Mouse (Mus musculus) limb, embryonic 10.5 days (tissue): ENCODE results near the gene Gimap8. TPM values are rescaled to one million over a fixed set of nuclear protein-coding genes. Genes with fewer than 3 reads are reported as not detected.

Experiments
- DNase-seq: peaks from one replicate; pipeline ENCODE4 v3.0.0-alpha.2; 2017; ENCODE audit warnings: low spot score
- H3K27ac ChIP-seq: fragments of 300-500 bp; sonication (generic); 2 replicates; pipeline ENCODE4 v1.5.1; 2016; ENCODE audit warnings: mild to moderate bottlenecking
- H3K27me3 ChIP-seq: fragments of 300-500 bp; sonication (generic); 2 replicates; pipeline ENCODE4 v1.6.1; 2016; ENCODE audit warnings: low read depth, mild to moderate bottlenecking; ENCODE audit not compliant: poor library complexity, severe bottlenecking
- H3K36me3 ChIP-seq: fragments of 300-500 bp; sonication (generic); 2 replicates; pipeline ENCODE4 v1.6.1; 2016; ENCODE audit warnings: mild to moderate bottlenecking, moderate library complexity
- H3K4me1 ChIP-seq: fragments of 300-500 bp; sonication (generic); 2 replicates; pipeline ENCODE4 v1.6.1; 2016
- H3K4me3 ChIP-seq: fragments of 300-500 bp; sonication (generic); 2 replicates; pipeline ENCODE4 v1.5.1; 2016; ENCODE audit warnings: mild to moderate bottlenecking, moderate library complexity
- H3K9me3 ChIP-seq: fragments of 300-500 bp; sonication (generic); replicated peaks from 2 replicates; pipeline ENCODE4 v1.6.1; 2016; ENCODE audit warnings: mild to moderate bottlenecking
- WGBS: fragments of 180-500 bp; shearing (Covaris S2); methylation state at CpG from one replicate; pipeline ENCODE4 v1.1.7; 2016; 5-methylcytosine and 5-hydroxymethylcytosine counted together
- polyA plus RNA-seq: library from polyadenylated mRNA; unstranded; fragments of >200 nt; fragmentation: Nextera tagmentation; extraction: Ambion mirVana; gene quantifications from 2 replicates; pipeline ENCODE4 v1.2.1, GENCODE M21; 2016

Gimap8 gene
- polyA plus RNA-seq, 1 experiment from 2014 or later = 0.35 TPM

- WGBS = 89% methylated on average over 7 of the region's 7 CpGs
- no peaks in the 10 kb centered on the region for H3K27me3 ChIP-seq
- no peaks in the 10 kb centered on the region for H3K36me3 ChIP-seq
- no peaks in the 10 kb centered on the region for H3K9me3 ChIP-seq
- H3K4me3 ChIP-seq = no peak overlapping the region
- no peaks in the 10 kb centered on the region for H3K4me1 ChIP-seq
- no peak overlapping the region for H3K27ac ChIP-seq
- no peak for DNase-seq
These were observed 38.9 kb downstream of the Gimap8 start for GRCm38 (mm10) chr6:48685694-48686665.

DNA sequence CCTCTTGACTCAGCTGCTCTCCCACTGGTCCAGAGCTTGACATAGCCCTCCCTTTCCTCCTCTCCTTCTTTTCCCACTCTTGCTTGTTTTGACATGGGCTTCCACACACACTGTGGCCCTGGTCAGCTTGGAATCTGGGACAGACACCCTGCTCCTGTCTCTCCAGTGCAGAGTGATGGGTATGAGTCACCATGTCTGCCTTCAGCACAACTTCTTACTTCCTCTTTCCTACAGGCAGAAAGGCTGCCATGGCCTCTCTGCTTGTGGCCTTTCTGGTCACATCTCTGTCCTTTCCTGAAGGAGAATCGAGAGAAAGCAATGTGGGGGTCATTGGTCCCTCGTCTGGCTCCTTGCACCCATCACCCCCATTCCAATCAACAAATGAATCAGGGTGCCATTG, 40.0 kb downstream of the Gimap8 start:
- H3K4me1 ChIP-seq = no peaks in the 10 kb centered on the region
- H3K27ac ChIP-seq = no peak overlapping the region
- WGBS = 71% methylated on average over 2 of the region's 2 CpGs
- no peaks in the 10 kb centered on the region for H3K9me3 ChIP-seq
- no peaks in the 10 kb centered on the region for H3K36me3 ChIP-seq
- DNase-seq = no peak
- no peaks in the 10 kb centered on the region for H3K27me3 ChIP-seq
- H3K4me3 ChIP-seq = no peak overlapping the region

DNA sequence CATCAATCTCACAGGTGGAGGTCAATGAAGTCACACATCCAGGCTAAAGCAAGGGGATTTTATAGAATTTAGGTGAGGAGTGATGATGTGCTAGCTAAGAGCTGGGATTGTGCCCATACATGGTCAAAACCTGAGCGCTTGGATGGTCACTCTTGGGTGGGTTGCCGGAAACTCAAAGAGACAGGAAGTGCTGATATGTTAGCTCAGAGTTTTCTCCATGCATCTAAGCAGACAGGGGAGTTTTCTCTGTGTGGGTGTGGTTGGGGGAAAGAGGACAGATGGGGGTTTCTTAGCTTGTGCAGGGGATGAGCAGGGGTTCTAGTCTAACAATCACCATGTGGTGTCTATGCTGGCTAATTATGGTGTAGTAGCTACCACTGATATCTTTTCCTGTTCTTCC, 42.3 kb downstream of the Gimap8 start:
- DNase-seq = no peak
- no peak overlapping the region for H3K4me3 ChIP-seq
- 87% methylated on average over 2 of the region's 2 CpGs for WGBS
- H3K27me3 ChIP-seq = no peaks in the 10 kb centered on the region
- H3K9me3 ChIP-seq = no peaks in the 10 kb centered on the region
- no peaks in the 10 kb centered on the region for H3K4me1 ChIP-seq
- H3K36me3 ChIP-seq = no peaks in the 10 kb centered on the region
- H3K27ac ChIP-seq = no peak overlapping the region

- Histone ChIP-seq H3K27ac (no peak overlapping the region), H3K9me3 (no peaks in the 10 kb centered on the region), H3K4me3 (no peak overlapping the region), H3K36me3 (no peaks in the 10 kb centered on the region), H3K4me1 (no peaks in the 10 kb centered on the region), H3K27me3 (no peaks in the 10 kb centered on the region)
- WGBS = 92% methylated on average over 6 of the region's 6 CpGs
- DNase-seq = no peak
These were observed 45.9 kb downstream of the Gimap8 start for GRCm38 (mm10) chr6:48692962-48693361.

- no peaks in the 10 kb centered on the region for H3K4me1 ChIP-seq
- no peaks in the 10 kb centered on the region for H3K9me3 ChIP-seq
- 84% methylated on average over 4 of the region's 4 CpGs for WGBS
- no peak overlapping the region for H3K27ac ChIP-seq
- no peak overlapping the region for H3K4me3 ChIP-seq
- H3K36me3 ChIP-seq = no peaks in the 10 kb centered on the region
- peak; percentile 26 for DNase-seq
- H3K27me3 ChIP-seq = no peaks in the 10 kb centered on the region
These were observed 50.0 kb downstream of the Gimap8 start for GRCm38 (mm10) chr6:48696830-48697554.

DNA sequence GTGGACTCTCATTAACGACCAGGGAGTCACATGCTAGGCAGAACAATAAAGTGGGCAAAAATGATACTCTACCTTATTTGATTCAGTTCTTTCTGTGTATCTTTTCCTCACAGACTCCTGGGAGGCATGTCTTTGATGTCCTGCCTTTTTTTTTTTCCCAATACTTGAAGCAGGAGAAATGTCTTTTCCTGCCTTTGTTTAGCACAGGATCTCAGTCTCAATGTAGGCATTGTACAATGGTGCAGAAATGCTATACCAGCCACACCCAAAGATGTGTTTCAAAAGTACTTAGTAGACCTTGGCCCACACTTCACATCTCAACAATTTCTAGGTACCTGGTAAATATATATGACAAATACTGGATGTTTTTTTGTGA, 50.5 kb downstream of the Gimap8 start:
- no peak for DNase-seq
- Histone ChIP-seq H3K36me3 (no peaks in the 10 kb centered on the region), H3K27me3 (no peaks in the 10 kb centered on the region), H3K4me1 (no peaks in the 10 kb centered on the region; the same call in 1 of the 2 replicates), H3K4me3 (no peak overlapping the region), H3K27ac (no peak overlapping the region), H3K9me3 (no peaks in the 10 kb centered on the region)
- 61% methylated on average over 1 of the region's 1 CpGs for WGBS

DNA sequence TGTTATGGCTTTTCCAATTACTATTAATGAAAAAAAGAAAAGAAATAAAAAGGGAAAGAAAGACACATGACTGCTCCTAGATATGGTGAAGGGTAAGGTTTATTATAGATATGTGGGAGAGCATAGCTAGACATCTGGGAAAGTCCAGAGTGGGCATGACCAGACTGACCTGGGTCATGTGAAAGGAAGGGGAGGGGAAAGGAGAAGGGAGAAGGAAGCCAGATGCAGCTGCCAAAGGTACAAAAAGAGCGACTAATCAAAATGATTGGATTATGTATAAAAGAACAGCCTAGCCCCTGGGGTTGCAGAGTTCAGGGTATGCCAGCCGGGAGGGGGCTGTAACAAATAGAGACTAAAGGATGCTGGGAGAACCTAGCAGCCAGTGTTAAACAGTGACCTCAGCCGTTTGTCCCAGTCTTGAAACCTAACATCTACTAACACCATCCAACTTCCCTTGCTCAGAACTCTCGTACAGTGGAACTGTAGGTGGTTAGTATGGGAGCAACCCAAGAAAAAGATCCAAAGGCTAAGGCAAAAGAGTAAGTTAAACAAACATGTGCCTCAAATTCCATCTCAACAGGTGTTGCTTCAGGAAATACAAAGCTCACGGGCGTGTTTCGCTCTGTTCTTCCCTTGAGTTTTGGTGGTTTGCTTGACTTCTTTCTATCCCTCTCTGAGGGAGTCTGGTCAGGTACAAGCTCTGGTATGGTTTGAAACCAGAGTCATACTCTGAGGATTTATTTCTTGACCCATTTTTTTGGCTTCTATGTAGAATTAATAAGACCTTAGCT, 51.2 kb downstream of the Gimap8 start:
- WGBS = 87% methylated on average over 7 of the region's 7 CpGs
- H3K27ac ChIP-seq = no peak overlapping the region
- peak; percentile 18 for DNase-seq
- no peaks in the 10 kb centered on the region for H3K9me3 ChIP-seq
- H3K4me3 ChIP-seq = no peak overlapping the region
- H3K36me3 ChIP-seq = no peaks in the 10 kb centered on the region
- no peaks in the 10 kb centered on the region for H3K27me3 ChIP-seq
- H3K4me1 ChIP-seq = peaks cover 2% of the 10 kb centered on the region; the same call in 1 of the 2 replicates

DNA sequence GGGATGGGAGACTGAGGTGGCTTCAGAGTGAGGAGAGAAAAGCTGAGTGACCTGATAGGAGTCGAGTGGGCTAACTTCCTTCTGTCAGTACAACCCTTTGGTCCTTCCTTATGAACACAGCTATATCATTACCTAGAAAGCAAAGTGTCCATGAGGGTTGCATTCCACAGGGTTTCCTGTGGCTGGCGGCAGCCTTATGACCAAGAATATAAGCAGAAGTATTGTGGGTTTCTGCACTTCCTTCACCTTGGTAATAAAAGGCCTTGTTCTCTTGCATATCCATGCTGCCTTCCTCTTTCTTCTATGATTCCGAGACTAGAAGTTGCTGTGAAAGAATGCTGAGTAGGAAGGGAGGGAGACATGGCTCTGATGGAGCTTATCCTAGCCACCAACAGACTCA, 51.9 kb downstream of the Gimap8 start:
- Histone ChIP-seq H3K4me3 (no peak overlapping the region), H3K27me3 (no peaks in the 10 kb centered on the region), H3K27ac (no peak overlapping the region), H3K9me3 (no peaks in the 10 kb centered on the region), H3K36me3 (no peaks in the 10 kb centered on the region), H3K4me1 (peaks cover 2% of the 10 kb centered on the region; the same call in 1 of the 2 replicates)
- 85% methylated on average over 3 of the region's 3 CpGs for WGBS
- DNase-seq = peak; percentile 18

GRCm38 (mm10) chr6:48700251-48701075, 53.4 kb downstream of the Gimap8 start:
- no peak overlapping the region for H3K27ac ChIP-seq
- H3K4me1 ChIP-seq = peaks cover 2% of the 10 kb centered on the region; the same call in 1 of the 2 replicates
- no peaks in the 10 kb centered on the region for H3K9me3 ChIP-seq
- no peak overlapping the region for H3K4me3 ChIP-seq
- no peaks in the 10 kb centered on the region for H3K36me3 ChIP-seq
- no peaks in the 10 kb centered on the region for H3K27me3 ChIP-seq
- DNase-seq = peak; percentile 15
- WGBS = 62% methylated on average over 5 of the region's 5 CpGs

DNA sequence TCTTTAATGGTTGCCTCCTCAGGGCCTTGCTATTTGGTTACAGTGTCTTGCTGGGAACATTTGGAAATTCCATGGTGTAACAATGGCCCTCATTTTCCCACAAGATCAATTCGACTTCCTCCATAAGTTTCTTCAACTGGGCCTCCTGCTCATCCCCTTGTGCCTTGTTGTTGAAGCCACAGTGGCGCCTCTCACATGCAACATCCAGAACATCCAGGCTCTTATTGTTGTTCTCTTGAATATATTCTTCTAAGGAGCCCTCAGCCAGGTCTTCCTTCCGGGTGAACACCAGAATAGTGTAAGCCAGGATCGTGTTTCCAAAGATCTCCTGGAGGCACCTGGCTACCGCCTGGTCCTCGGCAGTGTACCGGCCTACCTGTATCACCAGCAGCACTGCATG, 55.1 kb downstream of the Gimap8 start:
- Histone ChIP-seq H3K36me3 (no peaks in the 10 kb centered on the region), H3K4me1 (peaks cover 2% of the 10 kb centered on the region; the same call in 1 of the 2 replicates), H3K27me3 (no peaks in the 10 kb centered on the region), H3K4me3 (no peak overlapping the region), H3K27ac (no peak overlapping the region), H3K9me3 (no peaks in the 10 kb centered on the region)
- DNase-seq = no peak
- WGBS = 88% methylated on average over 7 of the region's 7 CpGs

DNA sequence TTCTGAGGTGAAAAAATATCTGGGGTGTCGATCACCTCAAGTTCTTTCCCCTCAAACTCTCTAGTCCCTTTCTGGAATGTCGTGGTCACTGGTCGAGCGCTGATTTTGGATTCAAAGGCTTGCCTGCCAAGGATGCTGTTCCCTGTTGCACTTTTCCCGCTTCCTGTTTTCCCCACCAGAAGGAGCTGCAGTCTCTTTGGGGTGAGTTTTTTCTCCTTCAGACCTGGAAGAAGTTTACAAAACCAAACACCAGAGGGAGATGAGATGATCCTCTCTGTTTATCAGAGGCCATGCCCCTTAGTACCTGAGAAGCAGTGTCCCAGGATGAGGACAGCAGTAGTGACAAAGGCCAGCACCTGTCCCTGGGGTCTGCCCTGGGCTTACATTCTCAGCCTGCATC, 55.6 kb downstream of the Gimap8 start:
- Histone ChIP-seq H3K27me3 (no peaks in the 10 kb centered on the region), H3K36me3 (no peaks in the 10 kb centered on the region), H3K9me3 (no peaks in the 10 kb centered on the region), H3K27ac (no peak overlapping the region), H3K4me1 (peaks cover 2% of the 10 kb centered on the region; the same call in 1 of the 2 replicates), H3K4me3 (no peak overlapping the region)
- WGBS = 68% methylated on average over 5 of the region's 5 CpGs
- DNase-seq = no peak

DNA sequence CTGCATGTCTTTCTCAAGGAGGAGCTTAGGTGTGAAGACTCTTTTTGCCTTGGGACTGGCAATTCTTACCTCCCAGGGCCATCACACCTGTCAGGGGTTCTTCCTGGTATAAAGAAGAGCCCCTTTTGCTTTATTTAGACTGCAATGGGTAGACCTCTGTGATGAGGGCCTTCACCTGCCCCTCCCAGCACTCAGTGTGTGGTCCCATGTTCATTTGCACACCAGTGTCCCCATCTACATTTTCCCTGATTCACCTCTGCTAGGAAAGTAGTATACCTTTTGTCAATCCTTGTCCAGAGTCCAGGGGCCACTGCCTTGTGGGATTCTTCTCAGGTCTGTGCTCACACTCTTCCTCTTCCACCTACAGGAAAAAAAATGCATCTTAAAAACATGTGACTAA, 57.1 kb downstream of the Gimap8 start:
- Histone ChIP-seq H3K36me3 (no peaks in the 10 kb centered on the region), H3K4me1 (peaks cover 2% of the 10 kb centered on the region; the same call in 1 of the 2 replicates), H3K27ac (no peak overlapping the region), H3K4me3 (no peak overlapping the region), H3K9me3 (no peaks in the 10 kb centered on the region), H3K27me3 (no peaks in the 10 kb centered on the region)
- peak; percentile 12 for DNase-seq
